Comparison of ENCODE assay signal across 8 mouse cellular contexts in genomic region chr10:127121066-127121477, GRCm38 (mm10). TPM values are rescaled to one million over a fixed set of nuclear protein-coding genes. Genes with fewer than 3 reads are reported as not detected.
DNase-seq lines count a peak whose midpoint lies in the region; ATAC-seq lines count a peak whose summit lies in the region.

Gene Os9, minus strand, starts transcription at chr10:127121131.

- H3K27ac ChIP-seq in forebrain, embryonic 14.5 days (ENCODE audit: low read depth, low read length): 0 out of 2 replicates have a peak within 1 kb of the TSS, but pooled peaks have one; percentile 18
- H3K27ac ChIP-seq in neural tube, embryonic 15.5 days (replicated peaks): peak within 1 kb of the TSS; percentile 91

- peak; percentile 98 for ATAC-seq in forebrain, embryonic 14.5 days
- peak; percentile 94 for ATAC-seq in neural tube, embryonic 15.5 days (ENCODE audit: low FRiP score)

- H3K4me2 ChIP-seq in forebrain, embryonic 14.5 days (ENCODE audit: low read length): peak within 1 kb of the TSS; percentile 75
- peak within 1 kb of the TSS; percentile 95 for H3K4me2 ChIP-seq in neural tube, embryonic 15.5 days

- H3K4me3 ChIP-seq in forebrain, embryonic 14.5 days (ENCODE audit: low read depth, low read length): peak within 1 kb of the TSS; percentile 86
- peak within 1 kb of the TSS; percentile 96 for H3K4me3 ChIP-seq in neural tube, embryonic 15.5 days (replicated peaks)

- H3K36me3 ChIP-seq in forebrain, embryonic 14.5 days (ENCODE audit: control insufficient read depth, insufficient read depth, low read length): peaks cover 34% of the 10 kb centered on the region
- H3K36me3 ChIP-seq in neural tube, embryonic 15.5 days: peaks cover 34% of the 10 kb centered on the region

- intact Hi-C loops in heart, postnatal 14 days (cut with DNase I): loop anchor here (5.0 kb wide), 1 partner anchor 191 kb away; the partner anchor contains the start of gene Mars

- H3K9me3 ChIP-seq in forebrain, embryonic 14.5 days (replicated peaks; ENCODE audit: control insufficient read depth, low read length): no peaks in the 10 kb centered on the region
- H3K9me3 ChIP-seq in neural tube, embryonic 15.5 days (replicated peaks): no peaks in the 10 kb centered on the region

- WGBS in forebrain, embryonic 14.5 days: 0% methylated on average over 19 of the region's 19 CpGs
- 0% methylated on average over 19 of the region's 19 CpGs for WGBS in neural tube, embryonic 15.5 days

- H3K9ac ChIP-seq in forebrain, embryonic 14.5 days (ENCODE audit: low read length): peak within 1 kb of the TSS; percentile 80
- H3K9ac ChIP-seq in neural tube, embryonic 15.5 days (replicated peaks): peak within 1 kb of the TSS; percentile 84

- DNase-seq in ES-CJ7 (ENCODE audit: low read depth, low spot score): peak; percentile 99
- DNase-seq in cerebellum, adult 11 months: peak; percentile 96
- peak; percentile 100 for DNase-seq in forebrain, embryonic 14.5 days (ENCODE audit: low spot score)
- DNase-seq in heart, postnatal 14 days: peak; percentile 93 to 96
- DNase-seq in layer of hippocampus, adult 11-12 months (ENCODE audit: low spot score): peak; percentile 98
- peak; percentile 98 for DNase-seq in lung, adult 18-20 months
- DNase-seq in testis, postnatal 14 days (ENCODE audit: low spot score): peak; percentile 94

- H3K4me1 ChIP-seq in forebrain, embryonic 14.5 days (ENCODE audit: control insufficient read depth, insufficient read depth, low read length): peaks cover 15% of the 10 kb centered on the region
- H3K4me1 ChIP-seq in neural tube, embryonic 15.5 days: peaks cover 39% of the 10 kb centered on the region

- no peaks in the 10 kb centered on the region for H3K27me3 ChIP-seq in forebrain, embryonic 14.5 days (replicated peaks; ENCODE audit: control insufficient read depth, insufficient read depth, low read length)
- H3K27me3 ChIP-seq in neural tube, embryonic 15.5 days (replicated peaks): no peaks in the 10 kb centered on the region

RNA-seq across cellular contexts. Expression of gene Os9, which starts in this region (rescaled TPM):
- 53.0 and 66.3 TPM in 2 replicates for polyA plus RNA-seq in forebrain, embryonic 14.5 days (2014; fragmentation: Nextera tagmentation; extraction: Ambion mirVana)
- 10 to 100 TPM; 29.3 to 34.8 TPM for total RNA-seq in heart, postnatal 14 days (2021)
- 127 and 130 TPM in 2 replicates for polyA plus RNA-seq in neural tube, embryonic 15.5 days (2015; fragmentation: Nextera tagmentation; extraction: Ambion mirVana)

Comparison
In these comparisons a context has a peak if more than half of its experiments do, and no peak if none do; other contexts are left out.
1. Peak in every context shown above with its lines: DNase-seq, ATAC-seq, H3K4me3 ChIP-seq and H3K27ac ChIP-seq.